Mouse (Mus musculus) heart, postnatal 14 days (tissue): ENCODE measurements around the gene Nkx6-1. TPM values are rescaled to one million over a fixed set of nuclear protein-coding genes. Genes with fewer than 3 reads are reported as not detected.

ENCODE experiments used
- DNase-seq, 2 experiments: peaks; one replicate each; pipeline ENCODE4 v3.0.0; 2021 to 2022
- intact Hi-C: fragments of 180-260 bp; cut with DNase I; formaldehyde crosslinking; loops from one replicate; pipeline ENCODE4 v1.15.1; 2025
- total RNA-seq, 2 experiments: library from RNA; stranded (reverse); gene quantifications; 2 replicates each; pipeline ENCODE4 v1.2.3; 2021

Nkx6-1 gene
- total RNA-seq, 2 experiments from 2014 or later: 0.07 to 0.10 TPM

GRCm38 (mm10) chr5:101661561-101662211 lies 3.1 kb downstream of the Nkx6-1 start:
- intact Hi-C loops: loop anchor here (10.0 kb wide), 1 partner anchor 297 kb away; no protein-coding TSS in a partner anchor
- no peak for DNase-seq

DNA sequence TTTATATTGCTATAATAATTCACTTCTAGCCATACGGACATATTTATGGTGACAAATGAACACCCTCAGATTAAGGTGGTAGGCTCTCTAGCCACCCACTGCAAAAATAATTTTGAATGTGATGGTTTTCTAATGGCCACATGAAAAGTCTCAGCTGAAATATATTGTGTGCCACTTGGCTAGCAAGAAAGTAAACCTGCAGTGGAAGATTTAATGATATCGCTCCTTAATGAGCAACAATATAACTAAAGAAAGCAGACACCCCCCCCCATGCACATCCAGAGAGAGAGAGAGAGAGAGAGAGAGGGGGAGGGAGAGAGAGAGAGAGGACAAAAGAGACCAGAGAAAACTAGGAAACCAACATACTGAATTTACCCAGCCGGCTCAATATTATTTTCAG lies 4.1 kb downstream of the Nkx6-1 start:
- intact Hi-C loops: loop anchor here (10.0 kb wide), 1 partner anchor 296 kb away; no protein-coding TSS in a partner anchor
- no peak for DNase-seq

DNA sequence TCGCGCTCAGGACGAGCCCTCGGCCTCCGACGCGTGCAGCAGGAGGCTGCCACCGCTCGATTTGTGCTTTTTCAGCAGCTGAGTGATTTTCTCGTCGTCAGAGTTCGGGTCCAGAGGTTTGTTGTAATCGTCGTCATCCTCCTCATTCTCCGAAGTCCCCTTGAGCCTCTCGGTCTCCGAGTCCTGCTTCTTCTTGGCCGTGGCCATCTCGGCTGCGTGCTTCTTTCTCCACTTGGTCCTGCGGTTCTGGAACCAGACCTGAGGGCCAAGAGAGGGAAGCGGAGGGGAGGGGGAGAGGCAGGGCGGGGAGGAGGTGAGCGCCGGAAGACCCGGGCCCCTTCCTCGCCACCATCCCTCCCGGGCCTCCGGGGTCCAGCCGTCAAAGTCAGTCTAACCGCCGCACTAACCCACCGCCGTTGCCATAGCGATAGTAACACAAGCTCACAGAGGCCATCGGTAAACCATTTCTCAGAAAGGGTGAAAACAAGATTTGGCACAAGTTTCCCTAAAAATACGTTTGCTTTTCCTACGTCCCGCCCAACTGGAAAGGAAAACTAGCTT lies 5.3 kb downstream of the Nkx6-1 start:
- DNase-seq: no peak

GRCm38 (mm10) chr5:101658984-101659290 lies 5.9 kb downstream of the Nkx6-1 start:
- intact Hi-C loops: no loop called here
- DNase-seq: no peak

More for the DNA sequence above, 5.3 kb downstream of the Nkx6-1 start:
- intact Hi-C loops: no loop called here

DNA sequence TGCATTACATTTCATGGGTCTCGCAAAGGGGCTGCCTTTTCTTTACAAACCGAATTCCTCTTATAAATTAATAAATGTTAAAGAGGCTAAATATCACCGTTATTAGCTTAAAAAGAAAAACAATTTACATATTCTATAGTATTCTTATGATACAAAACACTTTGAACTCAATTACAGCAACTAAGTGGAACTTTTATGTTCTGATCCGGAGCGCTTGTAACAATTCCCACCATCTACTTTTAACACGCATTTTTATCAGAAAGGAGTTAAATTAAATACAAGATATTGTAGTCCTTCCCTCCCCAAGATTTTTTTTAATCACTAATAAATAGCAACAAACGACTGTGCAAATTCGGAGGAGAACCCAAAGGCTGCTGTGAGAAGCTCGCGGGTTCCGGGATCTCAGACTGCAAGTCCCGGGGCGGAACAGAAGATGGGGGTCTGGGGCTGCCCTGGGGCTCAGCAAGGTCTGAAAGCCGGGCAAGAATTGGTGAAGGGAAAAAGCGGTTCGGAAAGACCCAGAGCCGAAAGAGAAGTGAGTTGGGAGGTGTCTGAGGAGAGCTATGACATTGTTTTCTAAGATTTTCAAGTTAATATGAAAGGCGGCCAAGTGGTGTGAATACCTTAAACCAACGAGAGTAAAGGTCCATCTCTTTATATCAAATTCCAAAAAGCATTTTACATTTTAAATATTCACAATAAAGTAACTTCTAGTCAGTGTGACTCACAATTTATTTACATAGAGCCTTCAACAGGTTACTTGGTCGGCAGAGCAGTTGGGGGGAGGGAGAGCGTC lies 6.4 kb downstream of the Nkx6-1 start:
- no peak for DNase-seq
- intact Hi-C loops: no loop called here

DNA sequence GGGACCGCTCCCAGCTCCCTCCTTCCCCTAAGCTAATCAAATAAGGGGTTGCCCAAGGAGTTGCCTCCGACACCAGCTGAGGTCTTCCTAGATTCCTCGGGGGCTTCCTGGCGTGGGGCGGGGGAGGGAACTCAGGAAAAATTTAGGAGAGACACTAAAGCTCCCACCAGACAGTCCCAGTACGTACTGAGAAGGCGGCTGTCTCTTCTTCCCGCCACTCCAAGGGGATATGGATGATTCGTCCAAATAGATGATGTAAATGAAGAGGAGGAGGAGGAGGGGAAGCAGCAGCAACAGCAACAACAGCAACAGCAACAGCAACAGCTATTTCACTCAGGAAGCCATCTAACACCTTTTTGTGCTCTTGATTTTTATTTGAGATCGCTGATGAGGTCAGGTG lies 7.1 kb downstream of the Nkx6-1 start:
- intact Hi-C loops: no loop called here
- no peak for DNase-seq

- DNase-seq: no peak
- intact Hi-C loops: no loop called here
Measured at GRCm38 (mm10) chr5:101656107-101656506, 8.7 kb downstream of the Nkx6-1 start.

DNA sequence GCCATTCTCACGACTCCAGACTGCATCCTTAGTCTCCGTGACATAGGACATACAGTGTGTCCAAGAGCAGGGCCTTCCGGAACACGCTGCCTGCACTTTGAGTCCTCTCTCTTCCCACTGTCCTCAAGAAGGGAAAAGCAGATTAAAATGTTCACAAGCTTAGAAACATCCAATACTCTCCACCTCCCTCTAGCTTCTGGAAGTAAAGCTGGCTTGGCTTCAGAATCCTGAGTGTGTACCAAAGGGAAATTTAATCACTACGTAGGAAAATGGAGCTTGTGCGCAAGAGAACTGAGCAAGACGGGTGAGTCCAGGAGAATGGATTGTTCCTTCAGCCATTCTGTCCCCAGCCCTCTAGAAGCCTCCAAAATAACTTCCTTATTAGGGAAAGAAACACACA lies 9.4 kb downstream of the Nkx6-1 start:
- intact Hi-C loops: no loop called here

GRCm38 (mm10) chr5:101647726-101648686 lies 16.8 kb downstream of the Nkx6-1 start:
- no peak for DNase-seq
- intact Hi-C loops: no loop called here

More for the DNA sequence above, 9.4 kb downstream of the Nkx6-1 start:
- no peak for DNase-seq

- intact Hi-C loops: no loop called here
- no peak for DNase-seq
Measured at GRCm38 (mm10) chr5:101646961-101647575, 17.7 kb downstream of the Nkx6-1 start.

DNA sequence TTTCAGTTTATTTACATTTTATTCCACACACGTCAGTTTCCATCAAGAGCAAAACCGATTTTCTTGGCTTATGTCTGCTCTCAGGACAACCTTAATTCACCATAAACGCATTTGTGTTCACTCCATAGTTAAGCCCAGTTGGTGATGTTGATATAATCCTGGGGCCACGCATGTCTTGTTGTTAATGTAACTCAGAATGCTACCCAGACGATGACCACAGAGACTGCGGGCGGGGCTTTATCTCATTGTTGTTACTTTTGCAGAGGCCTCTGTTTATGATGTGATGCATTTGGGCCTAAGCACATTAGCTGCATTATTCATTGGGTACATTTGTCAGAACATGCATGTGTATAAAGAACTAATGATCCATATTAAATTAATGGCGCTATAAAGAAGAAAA lies 19.7 kb downstream of the Nkx6-1 start:
- DNase-seq: no peak
- intact Hi-C loops: no loop called here

DNA sequence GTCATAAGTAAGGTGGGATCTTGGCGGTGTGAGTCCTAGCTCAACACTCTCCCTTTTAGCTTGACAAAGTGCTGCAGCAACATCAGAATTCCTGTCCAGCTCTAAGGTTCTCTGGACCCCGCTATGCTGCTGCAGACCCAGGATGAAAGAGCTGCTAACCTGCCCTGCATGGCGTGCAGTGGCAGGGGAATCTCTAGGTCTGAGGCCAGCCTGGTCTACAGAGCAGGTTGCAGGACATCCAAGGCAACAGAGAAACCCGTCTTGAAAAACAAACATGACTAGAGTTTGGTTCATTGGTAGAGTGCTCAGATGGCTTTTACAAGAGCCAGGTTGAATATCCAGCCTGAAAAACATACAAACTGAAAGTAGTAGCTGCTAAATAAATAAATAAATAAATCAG lies 26.7 kb downstream of the Nkx6-1 start:
- DNase-seq: no peak
- intact Hi-C loops: no loop called here

Other genes starting within 250 kb of the Nkx6-1 start
- gene Cds1, start 100.1 kb upstream of the Nkx6-1 start, total RNA-seq: 1 to 10 TPM; 5.9 to 8.3 TPM